Mouse (Mus musculus) heart, embryonic 11.5 days (tissue): ENCODE results near the gene Osgep. TPM values are rescaled to one million over a fixed set of nuclear protein-coding genes. Genes with fewer than 3 reads are reported as not detected.
"Not testable (repeated sequence)": the region's sequence is repeated elsewhere in the genome, so short reads cannot be mapped to it uniquely, and the experiment has no call there.

Experiments
- ATAC-seq: fragments of 200-750 bp; cut with Nextera tagmentation; replicated peaks from 2 replicates; pipeline ENCODE4 v1.8.0; 2017; ENCODE audit warnings: moderate library complexity; ENCODE audit not compliant: insufficient number of reproducible peaks, low FRiP score, low TSS enrichment
- H3K27ac ChIP-seq: fragments of 300-500 bp; sonication (generic); 2 replicates; pipeline ENCODE4 v1.5.1; 2014; ENCODE audit warnings: mild to moderate bottlenecking, low read depth, low read length
- H3K27me3 ChIP-seq: fragments of 300-500 bp; sonication (generic); 2 replicates; pipeline ENCODE4 v1.6.1; 2014; ENCODE audit warnings: mild to moderate bottlenecking, low read length, mixed read lengths; ENCODE audit not compliant: control insufficient read depth, insufficient read depth
- H3K36me3 ChIP-seq: fragments of 300-500 bp; sonication (generic); 2 replicates; pipeline ENCODE4 v1.6.1; 2014; ENCODE audit warnings: mild to moderate bottlenecking, low read length, moderate library complexity, mixed read lengths; ENCODE audit not compliant: control insufficient read depth, insufficient read depth
- H3K4me1 ChIP-seq: fragments of 300-500 bp; sonication (generic); 2 replicates; pipeline ENCODE4 v1.6.1; 2014; ENCODE audit warnings: low read length; ENCODE audit not compliant: control insufficient read depth, insufficient read depth
- H3K4me2 ChIP-seq: fragments of 300-500 bp; sonication (generic); 2 replicates; pipeline ENCODE4 v1.6.1; 2014; ENCODE audit warnings: mild to moderate bottlenecking, moderate library complexity
- H3K4me3 ChIP-seq: fragments of 300-500 bp; sonication (generic); 2 replicates; pipeline ENCODE4 v1.5.1; 2014; ENCODE audit warnings: low read depth, low read length
- H3K9ac ChIP-seq: fragments of 300-500 bp; sonication (generic); 2 replicates; pipeline ENCODE4 v1.6.1; 2014; ENCODE audit warnings: mild to moderate bottlenecking, low read depth, low read length, moderate library complexity
- H3K9me3 ChIP-seq: fragments of 300-500 bp; sonication (generic); replicated peaks from 2 replicates; pipeline ENCODE4 v1.6.1; 2016; ENCODE audit warnings: low read length; ENCODE audit not compliant: control insufficient read depth
- WGBS: fragments of 180-500 bp; shearing (Covaris S2); extraction: QIAGEN DNeasy Blood & Tissue Kit; methylation state at CpG from one replicate; pipeline ENCODE4 v1.1.7; 2014; ENCODE audit not compliant: insufficient replicate concordance; 5-methylcytosine and 5-hydroxymethylcytosine counted together
- polyA plus RNA-seq: library from polyadenylated mRNA; unstranded; fragments of >200 nt; fragmentation: Nextera tagmentation; extraction: Ambion mirVana; gene quantifications from 2 replicates; pipeline ENCODE4 v1.2.1, GENCODE M21; 2014

Osgep gene
- polyA plus RNA-seq, 1 experiment from 2014 or later, result 124 TPM

DNA sequence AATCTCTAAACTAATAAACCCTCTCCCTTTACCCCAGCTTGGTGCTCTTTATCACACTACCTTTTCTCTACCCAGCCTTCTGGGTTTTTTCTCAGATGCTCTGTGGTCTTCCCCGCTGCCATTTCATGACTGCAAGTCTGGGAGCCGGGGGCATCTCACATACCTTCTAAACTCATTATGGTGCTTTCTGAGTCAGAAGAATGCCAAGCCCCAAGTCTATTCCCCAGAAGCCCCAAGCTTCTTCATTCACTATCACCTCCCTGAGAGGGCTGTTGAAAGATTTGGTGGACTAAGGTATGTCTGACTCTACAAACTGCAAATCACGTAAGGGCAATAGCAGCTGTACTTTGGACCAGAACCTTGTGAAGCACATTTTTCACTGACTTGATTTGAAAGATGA lies 57.7 kb downstream of the Osgep start:
- no peaks in the 10 kb centered on the region for H3K4me1 ChIP-seq
- 85% methylated on average over 3 of the region's 3 CpGs for WGBS
- H3K27ac ChIP-seq, result no peak overlapping the region
- ATAC-seq, result no peak
- H3K9ac ChIP-seq, result no peak overlapping the region
- no peaks in the 10 kb centered on the region for H3K9me3 ChIP-seq
- no peak overlapping the region for H3K4me3 ChIP-seq
- no peaks in the 10 kb centered on the region for H3K36me3 ChIP-seq
- H3K27me3 ChIP-seq, result no peaks in the 10 kb centered on the region
- H3K4me2 ChIP-seq, result no peak overlapping the region

- not testable (repeated sequence) for H3K9me3 ChIP-seq, H3K36me3 ChIP-seq, H3K4me3 ChIP-seq, H3K27me3 ChIP-seq, ATAC-seq, H3K27ac ChIP-seq, H3K4me2 ChIP-seq, H3K4me1 ChIP-seq, H3K9ac ChIP-seq
Measured at GRCm38 (mm10) chr14:50865005-50865404, 59.7 kb downstream of the Osgep start.

GRCm38 (mm10) chr14:50862641-50863040 lies 62.1 kb downstream of the Osgep start:
- no peak overlapping the region for H3K4me2 ChIP-seq
- H3K9ac ChIP-seq, result no peak overlapping the region
- H3K36me3 ChIP-seq, result peaks cover 5% of the 10 kb centered on the region
- H3K4me1 ChIP-seq, result no peaks in the 10 kb centered on the region
- no peak overlapping the region for H3K27ac ChIP-seq
- H3K27me3 ChIP-seq, result no peaks in the 10 kb centered on the region
- WGBS, result 83% methylated on average over 10 of the region's 10 CpGs
- H3K9me3 ChIP-seq, result no peaks in the 10 kb centered on the region
- no peak overlapping the region for H3K4me3 ChIP-seq
- no peak for ATAC-seq

Other genes starting within 250 kb of the Osgep start
- not detected in 2 replicates for gene Olfr747, start 231.7 kb downstream of the Osgep start, polyA plus RNA-seq
- not detected in 2 replicates for gene Olfr748, start 217.5 kb downstream of the Osgep start, polyA plus RNA-seq
- gene Olfr749, start 179.8 kb downstream of the Osgep start, polyA plus RNA-seq, result not detected in 2 replicates
- gene Ttc5, start 139.4 kb downstream of the Osgep start, polyA plus RNA-seq, result 51.7 and 55.8 TPM in 2 replicates
- not detected in 2 replicates for gene Ccnb1ip1, start 117.2 kb downstream of the Osgep start, polyA plus RNA-seq
- 45.2 and 48.5 TPM in 2 replicates for gene Parp2, start 117.1 kb downstream of the Osgep start, polyA plus RNA-seq
- 4.4 and 6.5 TPM in 2 replicates for gene Tep1, start 54.3 kb downstream of the Osgep start, polyA plus RNA-seq
- 0.11 TPM in 1 of 2 replicates, not detected in the other for gene Klhl33, start 27.4 kb downstream of the Osgep start, polyA plus RNA-seq
- gene Apex1, start 75 bp upstream of the Osgep start, polyA plus RNA-seq, result 177 and 188 TPM in 2 replicates
- gene Pip4p1, start 6.0 kb upstream of the Osgep start, polyA plus RNA-seq, result 30.3 and 33.6 TPM in 2 replicates
- gene Pnp, start 6.2 kb upstream of the Osgep start, polyA plus RNA-seq, result 46.6 and 49.6 TPM in 2 replicates
- gene Gm49342, start 19.6 kb upstream of the Osgep start, polyA plus RNA-seq, result not detected in 2 replicates
- gene Pnp2, start 31.1 kb upstream of the Osgep start, polyA plus RNA-seq, result 0.47 and 0.61 TPM in 2 replicates
- 0.23 and 0.24 TPM in 2 replicates for gene Rnase10, start 82.9 kb upstream of the Osgep start, polyA plus RNA-seq
- not detected in 2 replicates for gene Rnase9, start 117.0 kb upstream of the Osgep start, polyA plus RNA-seq
- gene Rnase11, start 125.3 kb upstream of the Osgep start, polyA plus RNA-seq, result not detected in 2 replicates
- 0.46 TPM in 1 of 2 replicates, not detected in the other for gene Rnase12, start 132.8 kb upstream of the Osgep start, polyA plus RNA-seq
- not detected in 2 replicates for gene Olfr750, start 149.5 kb upstream of the Osgep start, polyA plus RNA-seq
- gene Rnase4, start 166.2 kb upstream of the Osgep start, polyA plus RNA-seq, result 11.5 and 12.6 TPM in 2 replicates
- 2.1 and 2.8 TPM in 2 replicates for gene Ang, start 166.3 kb upstream of the Osgep start, polyA plus RNA-seq
- gene Eddm3b, start 189.5 kb upstream of the Osgep start, polyA plus RNA-seq, result not detected in 2 replicates
- not detected in 2 replicates for gene Rnase6, start 199.0 kb upstream of the Osgep start, polyA plus RNA-seq
- gene Rnase1, start 221.9 kb upstream of the Osgep start, polyA plus RNA-seq, result not detected in 2 replicates
- gene Rnase2b, start 237.4 kb upstream of the Osgep start, polyA plus RNA-seq, result not detected in 2 replicates